Mouse (Mus musculus) hindbrain, embryonic 13.5 days (tissue): ENCODE results near the gene Fam24b. TPM values are rescaled to one million over a fixed set of nuclear protein-coding genes. Genes with fewer than 3 reads are reported as not detected.

Source experiments
- ATAC-seq: fragments of 200-750 bp; cut with Nextera tagmentation; 2 replicates; pipeline ENCODE4 v1.8.0; 2017; ENCODE audit warnings: moderate TSS enrichment; ENCODE audit not compliant: low FRiP score
- H3K27ac ChIP-seq: fragments of 300-500 bp; sonication (generic); 2 replicates; pipeline ENCODE4 v1.5.1; 2015; ENCODE audit warnings: inconsistent platforms, mild to moderate bottlenecking, moderate library complexity
- H3K27me3 ChIP-seq: fragments of 300-500 bp; sonication (generic); 2 replicates; pipeline ENCODE4 v1.6.1; 2015; ENCODE audit warnings: mild to moderate bottlenecking, inconsistent platforms
- H3K36me3 ChIP-seq: fragments of 300-500 bp; sonication (generic); 2 replicates; pipeline ENCODE4 v1.6.1; 2015; ENCODE audit warnings: mild to moderate bottlenecking, inconsistent platforms
- H3K4me1 ChIP-seq: fragments of 300-500 bp; sonication (generic); replicated peaks from 2 replicates; pipeline ENCODE4 v1.6.1; 2015; ENCODE audit warnings: inconsistent platforms
- H3K4me2 ChIP-seq: fragments of 300-500 bp; sonication (generic); 2 replicates; pipeline ENCODE4 v1.6.1; 2015; ENCODE audit warnings: inconsistent platforms, mild to moderate bottlenecking, moderate library complexity
- H3K4me3 ChIP-seq: fragments of 300-500 bp; sonication (generic); 2 replicates; pipeline ENCODE4 v1.5.1; 2015; ENCODE audit warnings: mild to moderate bottlenecking, inconsistent platforms
- H3K9ac ChIP-seq: fragments of 300-500 bp; sonication (generic); 2 replicates; pipeline ENCODE4 v1.6.1; 2015; ENCODE audit warnings: mild to moderate bottlenecking, inconsistent platforms
- H3K9me3 ChIP-seq: fragments of 300-500 bp; sonication (generic); 2 replicates; pipeline ENCODE4 v1.6.1; 2016; ENCODE audit warnings: inconsistent platforms
- WGBS: fragments of 180-500 bp; shearing (Covaris S2); methylation state at CpG from one replicate; pipeline ENCODE4 v1.1.7; 2015; 5-methylcytosine and 5-hydroxymethylcytosine counted together
- polyA plus RNA-seq: library from polyadenylated mRNA; unstranded; fragments of >200 nt; fragmentation: Nextera tagmentation; extraction: Ambion mirVana; gene quantifications from 2 replicates; pipeline ENCODE4 v1.2.1, GENCODE M21; 2015

Fam24b gene
- polyA plus RNA-seq, 1 experiment from 2014 or later: not detected

DNA sequence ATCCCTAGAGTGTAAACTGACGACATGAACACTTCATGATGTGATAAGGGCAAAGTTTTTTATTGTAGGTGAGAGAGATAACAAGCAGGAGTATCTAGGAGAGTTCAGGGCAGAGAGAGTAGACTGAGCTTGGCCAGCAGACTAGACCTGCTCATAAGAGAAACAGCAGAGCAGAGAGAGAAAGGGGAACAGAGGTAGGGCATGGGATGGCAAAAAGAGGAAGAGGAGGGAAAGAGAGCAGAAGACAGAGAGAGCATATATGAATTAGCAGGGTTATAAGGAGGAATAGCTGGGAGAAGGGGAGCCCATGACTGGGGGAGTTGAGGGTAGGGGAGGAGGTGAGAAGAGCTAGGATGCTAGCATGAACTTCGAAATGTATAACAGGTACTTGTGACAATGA lies 2.4 kb upstream of the Fam24b start:
- no peak for ATAC-seq
- no peaks in the 10 kb centered on the region for H3K36me3 ChIP-seq

DNA sequence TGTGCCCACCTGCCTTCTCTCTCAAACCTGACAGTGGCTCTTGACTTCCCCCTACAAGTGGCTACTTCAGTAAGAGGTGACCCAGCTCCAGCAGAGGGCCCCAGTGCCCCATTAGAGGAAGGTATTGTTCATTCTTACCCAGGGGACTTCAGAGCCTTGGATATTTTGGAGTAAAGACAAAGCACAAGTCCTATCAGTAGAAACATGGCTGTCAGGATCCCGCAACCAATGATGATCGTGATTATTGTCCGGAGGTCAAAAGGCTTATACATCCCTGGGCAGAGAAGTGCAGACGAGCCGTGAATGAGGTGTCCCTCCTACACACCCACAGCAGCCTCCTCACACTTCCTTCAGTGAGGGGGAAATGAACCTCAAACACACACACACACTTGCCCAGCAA lies 2.3 kb downstream of the Fam24b start:
- ATAC-seq: no peak
- Histone ChIP-seq H3K27ac (no peak overlapping the region), H3K4me2 (no peak overlapping the region), H3K9me3 (no peaks in the 10 kb centered on the region), H3K36me3 (no peaks in the 10 kb centered on the region), H3K4me1 (no peaks in the 10 kb centered on the region), H3K4me3 (no peak overlapping the region), H3K27me3 (no peaks in the 10 kb centered on the region), H3K9ac (no peak overlapping the region)
- WGBS: 85% methylated on average over 5 of the region's 5 CpGs

More for the DNA sequence above, 2.4 kb upstream of the Fam24b start:
- Histone ChIP-seq H3K9ac (no peak overlapping the region), H3K27ac (no peak overlapping the region), H3K27me3 (no peaks in the 10 kb centered on the region), H3K9me3 (no peaks in the 10 kb centered on the region), H3K4me3 (no peak overlapping the region), H3K4me1 (no peaks in the 10 kb centered on the region), H3K4me2 (no peak overlapping the region)
- 81% methylated on average over 2 of the region's 2 CpGs for WGBS

DNA sequence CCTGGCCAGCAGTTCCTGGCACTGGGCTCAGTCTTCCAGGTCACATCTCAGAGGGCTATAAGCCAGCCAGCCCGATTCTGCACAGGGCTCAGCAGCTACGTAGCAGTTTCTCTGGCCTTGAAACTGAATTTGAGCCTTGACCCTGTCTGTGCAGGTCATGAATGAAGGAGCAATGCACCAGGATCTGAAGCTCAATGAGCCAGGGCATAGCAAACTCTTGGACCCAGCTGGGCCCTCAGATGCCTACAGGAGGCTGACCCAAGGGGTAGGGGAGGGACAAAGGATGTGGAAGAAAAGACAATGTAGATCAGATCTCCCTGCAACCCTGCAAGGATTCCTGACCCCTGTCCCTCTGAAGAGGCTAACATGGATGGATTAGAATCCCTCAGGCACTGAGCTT lies 7.1 kb downstream of the Fam24b start, which contains the start of gene Cuzd1:
Gene Cuzd1, minus strand, starts transcription at position 101 of the 400 bp plus-strand sequence.
- Histone ChIP-seq H3K4me1 (no peaks in the 10 kb centered on the region), H3K9me3 (no peaks in the 10 kb centered on the region)
- no peak for ATAC-seq

DNA sequence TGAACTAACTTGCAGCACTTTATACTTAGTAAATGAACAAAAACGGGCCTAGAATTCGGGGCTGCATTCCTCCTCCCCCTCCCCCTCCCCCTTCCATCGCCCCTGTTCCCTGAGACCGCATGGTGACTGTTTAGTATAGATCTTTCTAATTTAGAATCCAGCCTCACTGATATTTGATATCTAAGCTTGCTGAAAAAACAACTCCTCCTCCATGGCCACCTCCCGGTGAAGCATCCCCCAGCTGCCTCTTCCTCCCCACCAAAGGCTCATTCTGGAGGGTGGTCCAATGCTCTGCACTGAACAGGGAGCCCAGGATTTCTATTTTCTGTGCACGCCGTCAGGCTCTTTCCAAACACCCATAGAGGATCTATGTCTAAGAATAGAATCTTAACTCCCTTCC lies 11.0 kb downstream of the Fam24b start:
- H3K4me2 ChIP-seq: no peak overlapping the region
- H3K27ac ChIP-seq: no peak overlapping the region
- 88% methylated on average over 5 of the region's 7 CpGs for WGBS
- no peak overlapping the region for H3K9ac ChIP-seq
- H3K4me3 ChIP-seq: no peak overlapping the region
- ATAC-seq: no peak
- H3K27me3 ChIP-seq: no peaks in the 10 kb centered on the region
- H3K4me1 ChIP-seq: no peaks in the 10 kb centered on the region
- H3K36me3 ChIP-seq: no peaks in the 10 kb centered on the region
- H3K9me3 ChIP-seq: no peaks in the 10 kb centered on the region

More for the DNA sequence above, 7.1 kb downstream of the Fam24b start, which contains the start of gene Cuzd1:
- H3K27ac ChIP-seq: no peak within 1 kb of the TSS
- H3K4me3 ChIP-seq: no peak within 1 kb of the TSS
- H3K4me2 ChIP-seq: no peak within 1 kb of the TSS
- H3K9ac ChIP-seq: no peak within 1 kb of the TSS
- no peaks in the 10 kb centered on the region for H3K36me3 ChIP-seq
- WGBS: 82% methylated on average over 2 of the region's 2 CpGs
- no peaks in the 10 kb centered on the region for H3K27me3 ChIP-seq

DNA sequence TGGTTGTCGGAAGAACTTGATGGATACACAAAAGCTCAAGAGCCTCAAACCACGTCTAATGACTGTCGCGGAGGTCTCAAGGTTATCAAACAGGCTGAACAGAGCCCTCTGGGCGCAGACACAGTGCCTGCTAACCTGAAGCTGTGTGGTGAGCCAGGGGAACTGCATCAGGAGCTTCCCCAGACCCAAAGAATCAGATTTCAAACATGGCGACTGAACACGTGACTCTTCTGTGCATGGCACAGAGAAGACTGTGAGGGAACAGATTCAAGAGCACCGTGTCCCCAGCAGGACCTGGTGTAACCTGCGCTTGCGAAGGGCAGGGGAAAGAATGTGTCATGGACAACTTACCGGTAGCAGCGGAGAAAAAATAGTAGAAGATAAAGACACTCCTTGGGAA lies 11.7 kb downstream of the Fam24b start:
- H3K9me3 ChIP-seq: no peaks in the 10 kb centered on the region
- no peak overlapping the region for H3K4me3 ChIP-seq
- H3K9ac ChIP-seq: no peak overlapping the region
- H3K27me3 ChIP-seq: no peaks in the 10 kb centered on the region
- ATAC-seq: no peak
- H3K27ac ChIP-seq: no peak overlapping the region
- WGBS: 78% methylated on average over 12 of the region's 12 CpGs
- H3K4me1 ChIP-seq: no peaks in the 10 kb centered on the region
- no peaks in the 10 kb centered on the region for H3K36me3 ChIP-seq
- H3K4me2 ChIP-seq: no peak overlapping the region

DNA sequence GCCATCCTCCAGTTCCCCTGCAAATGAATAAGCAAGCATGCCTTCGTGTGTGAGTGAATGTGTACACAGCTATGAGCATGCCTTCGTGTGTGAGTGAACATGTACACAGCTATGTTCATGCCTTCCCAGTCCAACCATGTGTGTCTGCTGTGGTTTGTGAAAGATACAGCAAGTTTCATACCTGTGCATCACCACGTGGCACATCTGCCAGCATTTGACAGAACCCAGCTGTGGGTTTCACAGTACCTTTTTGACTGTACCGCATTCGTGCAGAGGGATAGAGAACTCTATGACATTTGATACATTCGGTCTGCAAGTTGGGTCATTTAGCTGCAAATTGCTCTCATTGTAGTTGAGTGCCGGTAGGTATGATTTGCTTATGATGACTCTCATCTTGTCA lies 14.8 kb downstream of the Fam24b start:
- H3K36me3 ChIP-seq: no peaks in the 10 kb centered on the region
- no peak overlapping the region for H3K27ac ChIP-seq
- WGBS: 86% methylated on average over 7 of the region's 7 CpGs
- H3K4me2 ChIP-seq: no peak overlapping the region
- no peaks in the 10 kb centered on the region for H3K27me3 ChIP-seq
- H3K9me3 ChIP-seq: no peaks in the 10 kb centered on the region
- no peak overlapping the region for H3K9ac ChIP-seq
- H3K4me1 ChIP-seq: no peaks in the 10 kb centered on the region
- H3K4me3 ChIP-seq: no peak overlapping the region
- no peak for ATAC-seq

DNA sequence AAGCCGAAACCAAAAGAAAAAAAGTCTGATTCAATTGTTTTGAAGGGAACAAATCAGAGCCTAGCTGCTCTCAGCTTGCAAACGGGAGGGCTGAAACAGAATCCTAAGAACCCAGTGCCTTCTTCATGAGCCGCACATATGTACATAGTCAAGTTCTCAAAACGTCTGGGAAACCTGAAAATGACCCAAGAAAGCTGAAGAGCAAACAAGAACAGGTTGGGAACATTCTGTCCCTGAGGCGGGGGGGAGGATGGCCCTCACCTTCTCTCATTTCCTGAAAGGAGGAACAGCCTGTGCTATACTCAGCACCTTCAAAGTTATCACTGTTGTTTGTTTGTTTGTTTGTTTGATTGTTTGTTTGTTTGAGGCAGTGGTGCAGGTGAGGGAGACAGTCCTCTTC lies 22.6 kb downstream of the Fam24b start:
- Histone ChIP-seq H3K36me3 (no peaks in the 10 kb centered on the region), H3K4me2 (no peak overlapping the region), H3K27ac (no peak overlapping the region), H3K4me3 (no peak overlapping the region), H3K27me3 (no peaks in the 10 kb centered on the region), H3K9ac (no peak overlapping the region), H3K9me3 (no peaks in the 10 kb centered on the region), H3K4me1 (no peaks in the 10 kb centered on the region)
- no peak for ATAC-seq
- 83% methylated on average over 5 of the region's 5 CpGs for WGBS

DNA sequence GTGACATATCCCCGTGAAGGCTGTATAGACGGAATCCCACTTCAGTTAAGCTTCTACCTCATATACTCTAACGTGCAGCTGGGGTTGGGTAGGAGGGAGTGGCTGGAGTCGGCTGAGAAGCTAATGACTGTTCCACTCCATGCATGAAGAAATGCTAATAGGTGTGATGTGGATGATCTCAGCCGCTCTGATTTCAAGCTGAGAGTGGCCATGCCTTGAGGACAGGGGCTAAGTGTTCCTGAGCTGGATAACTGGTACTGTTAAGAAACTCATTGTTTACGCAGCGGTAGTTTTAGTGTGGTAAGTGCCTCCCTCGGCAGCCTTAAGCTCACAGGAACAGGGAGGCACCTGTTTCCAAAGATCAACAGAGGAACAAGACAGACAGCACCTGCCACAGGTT lies 26.0 kb downstream of the Fam24b start:
- Histone ChIP-seq H3K4me2 (no peak overlapping the region), H3K36me3 (no peaks in the 10 kb centered on the region), H3K9me3 (no peaks in the 10 kb centered on the region), H3K4me1 (no peaks in the 10 kb centered on the region), H3K27ac (no peak overlapping the region), H3K27me3 (no peaks in the 10 kb centered on the region), H3K9ac (no peak overlapping the region), H3K4me3 (no peak overlapping the region)
- 78% methylated on average over 8 of the region's 8 CpGs for WGBS
- no peak for ATAC-seq

DNA sequence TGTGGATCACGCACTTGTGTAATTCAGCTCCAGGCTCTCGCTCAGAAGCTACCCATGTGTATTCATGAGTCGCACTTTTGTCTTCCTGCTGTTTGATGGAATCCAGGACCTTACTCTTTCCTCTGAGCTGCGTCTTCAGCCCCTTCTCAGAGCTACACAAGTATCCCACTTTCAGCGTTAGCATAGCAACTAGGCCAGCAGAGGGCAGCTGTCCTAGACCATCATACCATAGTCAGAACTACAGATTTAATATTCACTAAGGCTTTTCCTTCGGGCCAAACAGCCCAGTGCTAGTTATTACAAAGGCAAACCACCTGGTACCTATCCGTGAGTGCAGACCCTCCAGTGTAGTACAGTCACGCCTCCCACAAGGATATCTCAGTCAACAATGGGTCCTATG lies 32.2 kb downstream of the Fam24b start:
- no peak for ATAC-seq
- H3K27ac ChIP-seq: no peak overlapping the region
- H3K9me3 ChIP-seq: no peaks in the 10 kb centered on the region
- WGBS: 79% methylated on average over 8 of the region's 8 CpGs
- H3K4me3 ChIP-seq: no peak overlapping the region
- H3K4me2 ChIP-seq: no peak overlapping the region
- H3K27me3 ChIP-seq: no peaks in the 10 kb centered on the region
- H3K9ac ChIP-seq: no peak overlapping the region
- no peaks in the 10 kb centered on the region for H3K36me3 ChIP-seq
- H3K4me1 ChIP-seq: no peaks in the 10 kb centered on the region

Other genes starting within 250 kb of the Fam24b start
- gene 4933402N03Rik, start 183.2 kb downstream of the Fam24b start, polyA plus RNA-seq: not detected in 2 replicates
- not detected in 2 replicates for gene 5430419D17Rik, start 155.1 kb downstream of the Fam24b start, polyA plus RNA-seq
- gene Cuzd1, start 7.2 kb downstream of the Fam24b start, polyA plus RNA-seq: not detected in 2 replicates
- not detected in 2 replicates for gene Fam24a, start 4.3 kb upstream of the Fam24b start, polyA plus RNA-seq
- gene 2310057M21Rik, start 33.2 kb upstream of the Fam24b start, polyA plus RNA-seq: 22.9 and 30.0 TPM in 2 replicates
- 42.7 and 46.4 TPM in 2 replicates for gene Pstk, start 41.6 kb upstream of the Fam24b start, polyA plus RNA-seq
- 13.1 and 14.9 TPM in 2 replicates for gene Ikzf5, start 81.0 kb upstream of the Fam24b start, polyA plus RNA-seq
- 98.6 and 99.7 TPM in 2 replicates for gene Acadsb, start 81.1 kb upstream of the Fam24b start, polyA plus RNA-seq
- gene Hmx3, start 213.4 kb upstream of the Fam24b start, polyA plus RNA-seq: 1.3 and 1.6 TPM in 2 replicates
- 2.4 and 3.3 TPM in 2 replicates for gene Hmx2, start 219.3 kb upstream of the Fam24b start, polyA plus RNA-seq
- gene Bub3, start 230.7 kb upstream of the Fam24b start, polyA plus RNA-seq: 178 and 200 TPM in 2 replicates